Mouse (Mus musculus): ENCODE data around the gene Gm10306. TPM values are rescaled to one million over a fixed set of nuclear protein-coding genes. Genes with fewer than 3 reads are reported as not detected.

Gene Gm10306
- total RNA-seq, 2 experiments from 2014 or later = not detected

- DNase-seq = no peak
- intact Hi-C loops (cut with DNase I) = no loop called here
Observed at GRCm38 (mm10) chr4:94604452-94605019, 48.2 kb downstream of the Gm10306 start.

GRCm38 (mm10) chr4:94605591-94605990 lies 49.2 kb downstream of the Gm10306 start:
- intact Hi-C loops (cut with DNase I) = no loop called here
- DNase-seq = no peak

Other genes starting within 250 kb of the Gm10306 start
- 10 to 100 TPM in 1 of 2 experiments, 1 to 10 TPM in 1; 8.9 to 10.6 TPM for gene Caap1, start 250 bp downstream of the Gm10306 start, total RNA-seq (2021)
- 10 to 100 TPM; 81.2 to 86.0 TPM for gene Plaa, start 46.7 kb downstream of the Gm10306 start, total RNA-seq (2021)
- gene Ift74, start 57.9 kb downstream of the Gm10306 start, total RNA-seq (2021) = 10 to 100 TPM; 26.8 to 30.4 TPM
- not detected for gene Lrrc19, start 93.6 kb downstream of the Gm10306 start, total RNA-seq (2021)
- gene Tek, start 182.7 kb downstream of the Gm10306 start, total RNA-seq (2021) = 10 to 100 TPM; 12.1 to 13.3 TPM